Mouse (Mus musculus): ENCODE data around the gene 1700028J19Rik. TPM values are rescaled to one million over a fixed set of nuclear protein-coding genes. Genes with fewer than 3 reads are reported as not detected.
"Not testable (repeated sequence)": the region's sequence is repeated elsewhere in the genome, so short reads cannot be mapped to it uniquely, and the experiment has no call there.

Gene 1700028J19Rik
- polyA plus RNA-seq, 1 experiment from 2014 or later: 0.79 TPM

DNA sequence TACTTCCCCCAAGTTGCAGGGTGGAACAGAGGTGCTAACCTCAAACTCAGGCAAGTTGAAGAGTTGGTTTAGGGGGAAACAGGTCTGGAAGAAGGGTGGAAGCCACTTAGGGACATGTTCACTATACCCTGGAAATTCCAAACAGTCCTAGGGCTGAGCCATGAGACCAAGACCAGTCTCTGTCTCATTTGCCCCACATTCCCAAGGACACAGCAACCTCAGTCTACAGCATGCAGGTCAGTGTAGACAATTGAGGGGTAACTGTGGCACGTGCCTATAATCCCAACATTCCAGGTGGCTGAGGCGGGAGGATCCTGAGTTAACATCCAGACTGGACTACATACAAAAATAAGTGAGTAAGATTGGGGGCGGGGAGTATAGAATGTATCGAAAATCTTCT lies 2.8 kb upstream of the 1700028J19Rik start:
- Histone ChIP-seq H3K4me2 (no peak overlapping the region), H3K27me3 (replicated peaks) (no peaks in the 10 kb centered on the region), H3K4me3 (no peak overlapping the region), H3K4me1 (peaks cover 26% of the 10 kb centered on the region), H3K27ac (replicated peaks) (no peak overlapping the region), H3K9me3 (no peaks in the 10 kb centered on the region), H3K36me3 (peaks cover 62% of the 10 kb centered on the region), H3K9ac (no peak overlapping the region)
- WGBS: 89% methylated on average over 4 of the region's 4 CpGs
- no peak for ATAC-seq (ENCODE audit: extremely low read depth, insufficient number of reproducible peaks, low FRiP score, low TSS enrichment)

DNA sequence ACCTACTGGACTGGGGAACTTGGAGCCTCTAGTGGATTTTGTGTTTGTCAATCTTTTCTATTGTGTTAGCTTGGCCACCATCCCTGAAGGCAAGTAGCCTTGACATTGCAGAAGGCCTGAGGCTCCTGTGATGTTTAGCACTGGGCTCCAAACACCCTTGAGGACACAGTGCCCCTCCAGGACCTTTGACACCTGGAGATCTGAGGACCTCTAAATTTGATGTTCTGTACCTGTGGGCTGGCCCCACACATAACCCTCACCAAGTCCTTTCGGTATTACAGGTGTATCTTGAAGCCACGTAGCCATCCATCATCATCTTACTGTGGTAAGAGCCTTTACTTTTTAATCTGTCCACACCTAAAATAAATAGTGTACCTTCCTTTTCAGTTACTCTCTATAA lies 1.5 kb upstream of the 1700028J19Rik start:
- peaks cover 52% of the 10 kb centered on the region for H3K36me3 ChIP-seq

DNA sequence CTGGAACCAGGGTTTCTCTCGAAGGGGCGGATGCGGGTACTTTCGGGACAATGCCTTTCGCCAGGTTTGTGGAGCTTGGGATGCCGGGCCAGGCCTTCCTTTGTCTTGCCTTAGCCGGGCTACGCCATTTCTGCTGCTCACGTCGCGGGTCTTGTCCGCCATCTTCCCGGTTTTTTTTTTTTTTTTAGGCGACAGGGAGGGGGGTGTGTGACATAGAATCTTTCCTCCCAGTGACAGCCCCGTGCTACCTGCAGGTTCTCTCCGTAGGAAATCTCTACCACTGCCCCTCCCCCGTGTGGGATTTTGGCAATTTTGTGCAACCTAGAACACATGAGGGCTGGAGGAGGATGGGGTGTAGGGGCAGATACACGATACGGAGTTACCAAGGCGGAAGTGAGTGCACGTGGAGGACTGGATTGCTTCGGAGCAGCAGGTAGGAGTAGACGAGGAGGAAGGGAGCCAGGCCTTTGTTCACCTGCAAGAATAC lies 532 bp upstream of the 1700028J19Rik start:
- peaks cover 24% of the 10 kb centered on the region for H3K4me1 ChIP-seq
- under 1% methylated on average over 23 of the region's 23 CpGs for WGBS
- peak overlapping the region; percentile 94 for H3K4me2 ChIP-seq
- H3K4me3 ChIP-seq: peak overlapping the region; percentile 95
- H3K9ac ChIP-seq: peak overlapping the region; percentile 96
- H3K36me3 ChIP-seq: peaks cover 42% of the 10 kb centered on the region
- no peaks in the 10 kb centered on the region for H3K9me3 ChIP-seq
- no peak for ATAC-seq (ENCODE audit: extremely low read depth, insufficient number of reproducible peaks, low FRiP score, low TSS enrichment)
- H3K27ac ChIP-seq (replicated peaks): peak overlapping the region; percentile 91
- H3K27me3 ChIP-seq (replicated peaks): no peaks in the 10 kb centered on the region

More for the DNA sequence above, 1.5 kb upstream of the 1700028J19Rik start:
- peak overlapping the region; percentile 94 for H3K4me2 ChIP-seq
- no peak for ATAC-seq (ENCODE audit: extremely low read depth, insufficient number of reproducible peaks, low FRiP score, low TSS enrichment)
- 90% methylated on average over 2 of the region's 2 CpGs for WGBS
- no peaks in the 10 kb centered on the region for H3K27me3 ChIP-seq (replicated peaks)
- H3K9ac ChIP-seq: peak overlapping the region; percentile 96
- peak overlapping the region; percentile 95 for H3K4me3 ChIP-seq
- no peaks in the 10 kb centered on the region for H3K9me3 ChIP-seq
- peaks cover 26% of the 10 kb centered on the region for H3K4me1 ChIP-seq
- H3K27ac ChIP-seq (replicated peaks): no peak overlapping the region

DNA sequence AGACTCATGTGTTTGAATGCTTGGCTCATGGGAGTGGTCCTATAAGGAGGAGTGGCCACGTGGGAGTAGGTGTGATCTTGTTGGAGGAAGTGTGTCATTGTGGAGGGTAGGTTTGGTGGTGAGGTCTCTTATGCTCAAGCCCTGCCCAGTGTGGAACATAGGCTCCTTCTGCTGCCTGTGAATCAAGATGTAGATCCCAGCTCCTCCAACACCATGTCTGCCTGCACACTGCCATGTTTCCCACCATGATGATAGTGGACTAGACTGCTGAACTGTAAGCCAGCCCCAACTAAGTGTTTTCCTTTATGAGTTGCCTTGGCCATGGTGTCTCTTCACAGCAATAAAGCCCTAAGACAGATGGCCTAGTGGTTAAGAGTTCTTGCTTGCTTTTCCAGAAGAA lies 2.4 kb downstream of the 1700028J19Rik start:
- H3K27me3 ChIP-seq (replicated peaks): no peaks in the 10 kb centered on the region
- 44% methylated on average over 1 of the region's 1 CpGs for WGBS
- H3K4me2 ChIP-seq: no peak overlapping the region
- no peak overlapping the region for H3K4me3 ChIP-seq
- H3K9me3 ChIP-seq: no peaks in the 10 kb centered on the region
- peaks cover 15% of the 10 kb centered on the region for H3K36me3 ChIP-seq
- peaks cover 19% of the 10 kb centered on the region for H3K4me1 ChIP-seq
- no peak for ATAC-seq (ENCODE audit: extremely low read depth, insufficient number of reproducible peaks, low FRiP score, low TSS enrichment)
- no peak overlapping the region for H3K27ac ChIP-seq (replicated peaks)
- no peak overlapping the region for H3K9ac ChIP-seq

DNA sequence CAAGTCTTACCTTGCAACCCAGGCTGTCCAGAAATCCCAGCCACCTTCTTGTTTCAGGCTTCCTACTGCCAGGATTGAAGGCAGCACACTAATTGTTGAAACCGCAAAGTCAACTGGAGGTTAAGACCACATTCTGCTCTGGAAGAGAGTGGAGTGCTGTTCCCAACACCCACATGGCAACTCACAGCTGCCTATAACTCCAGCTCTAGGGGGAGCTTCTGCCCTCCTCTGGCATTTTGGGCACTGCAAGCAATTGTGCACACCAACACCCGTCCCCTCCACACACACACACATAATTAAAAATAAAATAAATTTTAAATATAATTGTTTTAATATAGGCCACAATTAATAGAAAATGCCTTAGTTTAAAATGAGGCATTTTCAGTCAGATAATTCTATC lies 5.3 kb downstream of the 1700028J19Rik start:
- Histone ChIP-seq H3K27ac (replicated peaks) (no peak overlapping the region), H3K27me3 (replicated peaks) (no peaks in the 10 kb centered on the region), H3K4me1 (peaks cover 5% of the 10 kb centered on the region), H3K9me3 (no peaks in the 10 kb centered on the region), H3K4me2 (no peak overlapping the region), H3K36me3 (no peaks in the 10 kb centered on the region), H3K9ac (no peak overlapping the region), H3K4me3 (no peak overlapping the region)
- WGBS: 67% methylated on average over 2 of the region's 2 CpGs
- ATAC-seq (ENCODE audit: extremely low read depth, insufficient number of reproducible peaks, low FRiP score, low TSS enrichment): no peak

DNA sequence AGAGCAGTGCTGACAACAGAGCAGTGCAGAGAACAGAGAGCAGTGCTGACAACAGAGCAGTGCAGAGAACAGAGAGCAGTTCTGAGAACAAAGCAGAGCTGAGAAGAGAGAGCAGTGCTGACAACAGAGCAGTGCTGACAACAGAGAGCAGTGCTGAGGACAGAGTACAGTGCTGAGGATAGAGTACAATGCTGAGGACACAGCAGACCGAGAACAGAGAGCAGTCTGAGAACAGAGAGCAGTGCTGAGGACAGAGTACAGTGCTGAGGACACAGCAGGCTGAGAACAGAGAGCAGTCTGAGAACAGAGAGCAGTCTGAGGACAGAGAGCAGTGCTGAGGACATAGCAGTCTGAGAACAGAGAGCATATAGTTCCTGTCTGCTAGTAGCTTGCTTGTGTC lies 5.8 kb downstream of the 1700028J19Rik start:
- H3K4me2 ChIP-seq: no peak overlapping the region
- H3K36me3 ChIP-seq: no peaks in the 10 kb centered on the region
- H3K9ac ChIP-seq: no peak overlapping the region
- no peaks in the 10 kb centered on the region for H3K9me3 ChIP-seq
- ATAC-seq (ENCODE audit: extremely low read depth, insufficient number of reproducible peaks, low FRiP score, low TSS enrichment): no peak
- H3K4me1 ChIP-seq: peaks cover 5% of the 10 kb centered on the region
- no peak overlapping the region for H3K4me3 ChIP-seq
- no peak overlapping the region for H3K27ac ChIP-seq (replicated peaks)
- 22% methylated on average over 1 of the region's 1 CpGs for WGBS
- H3K27me3 ChIP-seq (replicated peaks): no peaks in the 10 kb centered on the region

DNA sequence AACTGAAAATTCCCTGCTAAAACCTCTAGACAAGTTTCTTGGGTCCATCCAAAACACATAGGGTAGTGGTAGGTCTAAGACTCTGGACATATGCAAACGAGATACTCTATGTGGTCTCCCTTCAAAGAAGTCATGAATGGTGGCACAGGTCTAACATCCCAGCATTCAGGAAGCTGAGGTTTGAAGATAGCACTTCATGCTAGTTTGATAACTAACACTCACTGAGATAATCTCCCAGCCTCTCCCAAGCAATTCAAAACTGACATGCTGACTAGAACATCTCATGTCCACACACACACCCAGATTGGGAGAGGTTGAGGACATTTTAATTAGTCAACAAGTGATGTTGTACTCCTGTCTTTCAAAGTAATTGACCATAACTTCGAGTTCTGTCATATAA lies 6.6 kb downstream of the 1700028J19Rik start:
- no peak for ATAC-seq (ENCODE audit: extremely low read depth, insufficient number of reproducible peaks, low FRiP score, low TSS enrichment)
- H3K27me3 ChIP-seq (replicated peaks): no peaks in the 10 kb centered on the region
- no peak overlapping the region for H3K4me3 ChIP-seq
- no peak overlapping the region for H3K9ac ChIP-seq
- no peaks in the 10 kb centered on the region for H3K4me1 ChIP-seq
- 51% methylated on average over 2 of the region's 2 CpGs for WGBS
- H3K9me3 ChIP-seq: no peaks in the 10 kb centered on the region
- H3K27ac ChIP-seq (replicated peaks): no peak overlapping the region
- no peaks in the 10 kb centered on the region for H3K36me3 ChIP-seq
- H3K4me2 ChIP-seq: no peak overlapping the region

DNA sequence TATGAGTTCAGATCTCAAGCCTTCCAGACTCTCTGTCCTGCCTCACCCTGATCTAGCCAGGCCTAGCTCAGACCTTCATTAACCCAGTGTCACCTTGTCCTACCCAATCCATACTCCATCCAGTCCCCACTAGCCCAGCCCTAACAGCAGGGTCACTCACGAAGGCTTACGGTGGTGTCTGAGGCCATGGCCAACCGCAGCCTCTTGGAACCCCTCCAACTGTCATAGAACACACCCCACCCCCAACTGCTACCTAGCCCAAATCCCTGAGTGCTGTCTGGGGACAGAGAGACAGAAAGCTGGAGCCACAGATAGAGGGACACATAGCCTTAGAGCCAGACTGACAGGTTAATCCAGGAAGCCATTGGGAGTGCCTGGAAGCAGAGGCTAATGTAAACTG lies 10.6 kb downstream of the 1700028J19Rik start, which contains the start of gene Gm36864:
Gene Gm36864 (plus strand): TSS at position 269 of the 400 bp plus-strand sequence.
- no peak within 1 kb of the TSS for H3K27ac ChIP-seq (replicated peaks)
- no peaks in the 10 kb centered on the region for H3K9me3 ChIP-seq
- H3K27me3 ChIP-seq (replicated peaks): no peaks in the 10 kb centered on the region
- no peak within 1 kb of the TSS for H3K4me2 ChIP-seq
- no peak within 1 kb of the TSS for H3K4me3 ChIP-seq
- H3K4me1 ChIP-seq: no peaks in the 10 kb centered on the region
- no peaks in the 10 kb centered on the region for H3K36me3 ChIP-seq
- ATAC-seq (ENCODE audit: extremely low read depth, insufficient number of reproducible peaks, low FRiP score, low TSS enrichment): 0 out of 2 replicates have a peak, but pooled peaks have one; percentile 31
- 57% methylated on average over 3 of the region's 3 CpGs for WGBS
- no peak within 1 kb of the TSS for H3K9ac ChIP-seq

DNA sequence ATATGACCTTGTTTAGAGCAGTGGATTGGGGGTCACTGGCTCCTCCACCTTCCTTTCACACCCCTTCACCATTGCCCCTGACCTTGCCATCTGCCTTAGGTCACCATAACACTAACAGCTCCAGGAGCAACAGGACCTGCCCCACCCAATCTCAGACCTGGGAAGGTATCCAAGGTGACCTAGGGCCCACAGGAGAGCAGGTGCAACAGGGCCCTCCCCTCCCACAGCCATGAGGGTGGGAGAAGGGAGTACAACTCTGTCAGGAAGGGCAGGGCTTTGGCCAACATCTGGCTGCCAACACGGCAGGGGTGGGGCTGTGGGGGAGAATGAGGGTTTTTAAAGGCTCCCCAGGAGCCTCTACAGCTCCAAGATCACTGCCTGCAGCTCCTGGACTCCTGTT lies 21.4 kb downstream of the 1700028J19Rik start, which contains the start of gene Klk1:
Gene Klk1 (plus strand): TSS at position 285 of the 400 bp plus-strand sequence.
- no peak for ATAC-seq (ENCODE audit: extremely low read depth, insufficient number of reproducible peaks, low FRiP score, low TSS enrichment)
- Histone ChIP-seq H3K27me3 (replicated peaks) (peaks cover 6% of the 10 kb centered on the region; the same call in 1 of the 2 replicates), H3K4me2 (no peak within 1 kb of the TSS), H3K4me1 (no peaks in the 10 kb centered on the region), H3K9me3 (no peaks in the 10 kb centered on the region), H3K4me3 (no peak within 1 kb of the TSS), H3K9ac (no peak within 1 kb of the TSS), H3K36me3 (no peaks in the 10 kb centered on the region), H3K27ac (replicated peaks) (no peak within 1 kb of the TSS)
- 24% methylated on average over 1 of the region's 1 CpGs for WGBS

DNA sequence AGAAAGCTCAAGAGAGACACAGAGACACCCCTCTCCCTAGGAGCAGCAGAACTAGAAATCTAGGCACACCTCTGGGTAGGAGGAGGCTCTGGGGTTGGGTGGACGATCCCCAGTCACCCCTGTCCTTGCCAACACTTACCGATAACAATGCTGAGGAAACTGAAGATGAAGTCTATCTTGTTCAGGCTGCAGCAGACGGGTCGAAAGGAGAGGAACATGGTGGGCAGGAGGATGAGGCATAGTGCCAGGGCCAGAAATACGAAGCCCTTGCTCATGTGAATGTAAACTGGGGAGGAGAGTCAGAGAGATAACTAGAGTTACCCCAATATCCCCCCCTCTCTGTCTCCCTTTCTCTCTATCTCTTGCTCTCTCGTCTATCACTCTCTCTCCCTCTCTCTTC lies 24.2 kb downstream of the 1700028J19Rik start:
- H3K27ac ChIP-seq (replicated peaks); H3K9ac ChIP-seq; ATAC-seq (ENCODE audit: extremely low read depth, insufficient number of reproducible peaks, low FRiP score, low TSS enrichment); H3K4me2 ChIP-seq; H3K36me3 ChIP-seq; H3K4me1 ChIP-seq; H3K4me3 ChIP-seq; H3K27me3 ChIP-seq (replicated peaks); H3K9me3 ChIP-seq: not testable (repeated sequence)
- WGBS: 56% methylated on average over 6 of the region's 6 CpGs

DNA sequence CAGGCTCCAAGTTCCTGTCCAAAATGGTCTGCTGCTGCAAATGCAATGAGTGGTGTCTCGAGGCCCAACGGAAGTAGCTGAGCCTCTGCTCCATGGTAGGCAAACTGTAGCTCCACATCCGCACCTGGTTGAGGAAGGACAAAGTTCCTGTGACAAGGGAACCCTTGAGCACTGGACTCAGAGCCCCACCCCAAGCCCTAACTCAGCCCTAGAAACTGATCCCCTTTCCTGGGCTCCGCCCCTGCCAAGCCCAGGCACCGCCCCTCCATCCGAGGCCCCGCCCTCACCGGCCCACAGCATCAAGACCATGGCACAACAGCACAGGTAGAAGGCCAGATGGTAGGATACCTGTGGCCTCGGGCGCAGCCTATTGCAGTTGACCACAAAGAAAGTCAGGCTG lies 24.9 kb downstream of the 1700028J19Rik start:
- not testable (repeated sequence) for H3K9ac ChIP-seq; H3K9me3 ChIP-seq; H3K4me2 ChIP-seq; H3K4me3 ChIP-seq; ATAC-seq (ENCODE audit: extremely low read depth, insufficient number of reproducible peaks, low FRiP score, low TSS enrichment); H3K27ac ChIP-seq (replicated peaks); H3K27me3 ChIP-seq (replicated peaks); H3K4me1 ChIP-seq; H3K36me3 ChIP-seq
- 45% methylated on average over 8 of the region's 10 CpGs for WGBS

DNA sequence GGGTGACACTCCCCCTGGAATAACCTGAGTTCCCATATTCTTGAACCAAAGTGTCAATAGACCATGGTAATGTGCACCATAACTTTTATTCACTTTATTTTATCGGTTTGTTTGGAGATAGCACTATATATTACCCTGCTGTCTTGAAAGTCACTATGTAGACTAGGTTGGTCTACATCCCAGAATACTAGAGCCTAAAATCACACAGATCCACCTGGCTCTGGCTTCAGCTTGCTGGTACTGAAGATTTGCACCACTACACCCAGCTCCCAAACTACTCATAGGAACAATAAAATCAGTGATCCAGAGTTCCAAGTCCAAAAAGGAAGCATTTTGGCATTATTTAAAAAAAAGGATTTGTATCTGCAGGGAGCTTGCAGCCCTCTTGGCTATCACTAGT lies 30.9 kb downstream of the 1700028J19Rik start, which contains the start of gene Klk1b5:
Gene Klk1b5 (plus strand): TSS at position 301 of the 400 bp plus-strand sequence.
- no peaks in the 10 kb centered on the region for H3K4me1 ChIP-seq
- peaks cover 6% of the 10 kb centered on the region; the same call in 1 of the 2 replicates for H3K27me3 ChIP-seq (replicated peaks)
- no peak within 1 kb of the TSS for H3K27ac ChIP-seq (replicated peaks)
- ATAC-seq (ENCODE audit: extremely low read depth, insufficient number of reproducible peaks, low FRiP score, low TSS enrichment): no peak
- 74% methylated on average over 1 of the region's 1 CpGs for WGBS
- no peak within 1 kb of the TSS for H3K9ac ChIP-seq
- no peaks in the 10 kb centered on the region for H3K9me3 ChIP-seq
- H3K4me2 ChIP-seq: no peak within 1 kb of the TSS
- no peak within 1 kb of the TSS for H3K4me3 ChIP-seq
- H3K36me3 ChIP-seq: no peaks in the 10 kb centered on the region

Measured in heart, embryonic 13.5 days (tissue).